Mouse (Mus musculus) lung, adult 2 months (tissue): ENCODE data around the gene Zfp770.

Source experiments
- CTCF ChIP-seq: fragments of 200-500 bp; IDR thresholded peaks from 2 replicates; pipeline ENCODE4 v1.5.1; 2011; ENCODE audit warnings: mild to moderate bottlenecking, low read length, control low read depth; ENCODE audit not compliant: insufficient read depth
- POLR2A ChIP-seq: fragments of 200-500 bp; IDR thresholded peaks from 2 replicates; pipeline ENCODE4 v1.6.1; 2011; ENCODE audit warnings: low read depth, mild to moderate bottlenecking, control low read depth, low read length, borderline replicate concordance; ENCODE audit errors: extremely low read depth

DNA sequence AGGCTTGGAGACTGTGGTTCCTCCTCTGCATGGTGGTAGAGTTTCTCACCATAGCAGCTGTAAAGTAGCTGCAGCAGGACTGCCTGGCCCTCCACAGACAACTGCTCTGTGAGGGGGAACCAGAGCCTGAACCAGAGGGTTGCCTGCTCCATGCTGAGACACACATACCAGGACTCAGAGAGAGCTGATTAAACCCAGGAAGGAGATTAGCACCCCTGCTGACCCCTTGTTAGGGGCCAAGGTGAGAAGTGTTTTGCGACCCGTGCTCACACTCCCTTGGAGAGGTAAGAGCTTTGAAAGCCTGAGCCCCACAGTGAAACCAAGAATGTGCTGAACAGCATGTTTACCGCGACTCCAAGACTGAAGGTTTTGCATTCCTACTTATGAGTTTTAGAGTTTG, 36.4 kb upstream of the Zfp770 start:
- no peak for TF ChIP-seq POLR2A
- no peak for TF ChIP-seq CTCF
